Mouse (Mus musculus): Measurements from ENCODE around the gene Ppih. TPM values are rescaled to one million over a fixed set of nuclear protein-coding genes. Genes with fewer than 3 reads are reported as not detected.

The Ppih gene
- polyA plus RNA-seq (2015; fragmentation: Nextera tagmentation; extraction: Ambion mirVana): 60.5 and 63.3 TPM in 2 replicates

- peaks cover 8% of the 10 kb centered on the region; the same call in 1 of the 2 replicates for H3K27me3 ChIP-seq (replicated peaks; ENCODE audit: control insufficient read depth, insufficient read depth, low read length)
- peak within 1 kb of the TSS; percentile 78 for H3K4me3 ChIP-seq (replicated peaks; ENCODE audit: low read length)
- H3K9me3 ChIP-seq (ENCODE audit: control insufficient read depth, low read length): no peaks in the 10 kb centered on the region
- peak within 1 kb of the TSS; percentile 91 for H3K27ac ChIP-seq (ENCODE audit: low read length)
- WGBS: 1% methylated on average over 44 of the region's 44 CpGs
- peaks cover 5% of the 10 kb centered on the region; the same call in 1 of the 2 replicates for H3K36me3 ChIP-seq (ENCODE audit: control insufficient read depth, insufficient read depth)
- peaks cover 16% of the 10 kb centered on the region for H3K4me1 ChIP-seq (replicated peaks; ENCODE audit: control insufficient read depth, insufficient read depth, low read length)
- ATAC-seq: peak; percentile 99
- peak within 1 kb of the TSS; percentile 73 for H3K9ac ChIP-seq (replicated peaks; ENCODE audit: low read depth, low read length)
- peak within 1 kb of the TSS; percentile 96 for H3K4me2 ChIP-seq (ENCODE audit: low read length)
These were observed at the start of gene Ppih for GRCm38 (mm10) chr4:119320131-119320830. TSS of gene Ppih (minus strand) at chr4:119320546.

GRCm38 (mm10) chr4:119369460-119369859 lies 49.1 kb upstream of the Ppih start:
- ATAC-seq: no peak
- Histone ChIP-seq H3K4me3 (replicated peaks; ENCODE audit: low read length) (no peak overlapping the region), H3K4me2 (ENCODE audit: low read length) (no peak overlapping the region), H3K27me3 (replicated peaks; ENCODE audit: control insufficient read depth, insufficient read depth, low read length) (no peaks in the 10 kb centered on the region), H3K27ac (ENCODE audit: low read length) (no peak overlapping the region), H3K4me1 (replicated peaks; ENCODE audit: control insufficient read depth, insufficient read depth, low read length) (no peaks in the 10 kb centered on the region), H3K36me3 (ENCODE audit: control insufficient read depth, insufficient read depth) (no peaks in the 10 kb centered on the region), H3K9ac (replicated peaks; ENCODE audit: low read depth, low read length) (no peak overlapping the region), H3K9me3 (ENCODE audit: control insufficient read depth, low read length) (no peaks in the 10 kb centered on the region)
- WGBS: 88% methylated on average over 6 of the region's 6 CpGs

DNA sequence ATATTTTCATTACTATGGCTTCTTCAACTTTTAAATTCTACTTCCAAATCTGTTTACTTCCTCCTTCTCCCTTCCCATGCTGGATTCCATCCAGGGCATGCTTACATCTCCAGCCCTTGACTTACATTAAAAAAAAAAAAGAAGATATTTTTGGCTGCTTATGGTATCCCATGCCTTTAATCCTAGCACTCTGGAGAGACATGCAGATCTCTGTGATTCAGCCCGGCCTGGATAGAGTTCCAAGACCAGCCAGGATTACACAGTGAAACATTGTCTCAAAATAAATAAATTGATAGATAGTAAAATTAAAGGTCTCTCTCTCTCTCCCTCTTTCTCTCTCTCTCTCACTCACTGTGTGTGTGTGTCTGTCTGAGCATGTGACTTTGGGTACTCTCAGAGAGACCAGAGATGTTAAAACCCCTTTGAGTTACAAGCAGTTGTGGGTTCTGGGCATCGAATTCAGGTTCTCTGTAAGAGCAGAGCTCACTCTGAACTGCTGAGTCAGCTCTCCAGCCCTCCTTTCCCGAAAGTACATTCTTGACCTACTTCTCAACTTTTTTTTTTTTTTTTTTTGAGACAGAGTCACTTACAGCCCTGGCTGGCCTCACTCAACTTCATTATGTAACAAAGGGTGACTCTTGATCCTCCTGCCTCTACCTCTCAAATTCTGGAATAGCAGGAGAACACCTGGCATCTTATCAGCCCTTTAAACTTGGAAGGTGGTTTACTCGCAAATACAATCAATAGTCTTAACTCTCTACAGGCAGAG lies 46.6 kb upstream of the Ppih start:
- Histone ChIP-seq H3K27ac (ENCODE audit: low read length) (no peak overlapping the region), H3K36me3 (ENCODE audit: control insufficient read depth, insufficient read depth) (no peaks in the 10 kb centered on the region), H3K4me1 (replicated peaks; ENCODE audit: control insufficient read depth, insufficient read depth, low read length) (no peaks in the 10 kb centered on the region), H3K9me3 (ENCODE audit: control insufficient read depth, low read length) (no peaks in the 10 kb centered on the region), H3K4me2 (ENCODE audit: low read length) (no peak overlapping the region), H3K27me3 (replicated peaks; ENCODE audit: control insufficient read depth, insufficient read depth, low read length) (no peaks in the 10 kb centered on the region), H3K9ac (replicated peaks; ENCODE audit: low read depth, low read length) (no peak overlapping the region), H3K4me3 (replicated peaks; ENCODE audit: low read length) (no peak overlapping the region)
- ATAC-seq: no peak
- WGBS: 76% methylated on average over 4 of the region's 4 CpGs

DNA sequence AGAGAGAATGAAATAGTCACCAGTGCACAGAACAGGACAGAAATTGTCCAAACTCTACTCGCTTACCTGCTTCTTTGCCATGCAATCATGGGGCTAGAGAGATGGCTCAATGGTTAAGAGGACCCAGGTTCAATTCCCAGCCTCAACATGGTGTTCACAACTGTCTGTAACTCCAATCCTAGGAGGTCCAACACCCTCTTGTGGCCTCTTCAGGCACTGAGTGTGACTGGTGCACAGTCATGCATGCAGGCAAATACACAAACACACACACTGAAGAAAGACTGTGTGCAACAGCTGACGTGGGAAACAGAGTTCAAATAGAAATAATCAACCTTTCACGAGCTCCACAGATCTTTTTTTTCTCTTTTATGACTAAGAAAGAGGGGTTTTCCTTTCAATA lies 41.9 kb upstream of the Ppih start:
- H3K27ac ChIP-seq (ENCODE audit: low read length): no peak overlapping the region
- WGBS: 85% methylated on average over 3 of the region's 3 CpGs

DNA sequence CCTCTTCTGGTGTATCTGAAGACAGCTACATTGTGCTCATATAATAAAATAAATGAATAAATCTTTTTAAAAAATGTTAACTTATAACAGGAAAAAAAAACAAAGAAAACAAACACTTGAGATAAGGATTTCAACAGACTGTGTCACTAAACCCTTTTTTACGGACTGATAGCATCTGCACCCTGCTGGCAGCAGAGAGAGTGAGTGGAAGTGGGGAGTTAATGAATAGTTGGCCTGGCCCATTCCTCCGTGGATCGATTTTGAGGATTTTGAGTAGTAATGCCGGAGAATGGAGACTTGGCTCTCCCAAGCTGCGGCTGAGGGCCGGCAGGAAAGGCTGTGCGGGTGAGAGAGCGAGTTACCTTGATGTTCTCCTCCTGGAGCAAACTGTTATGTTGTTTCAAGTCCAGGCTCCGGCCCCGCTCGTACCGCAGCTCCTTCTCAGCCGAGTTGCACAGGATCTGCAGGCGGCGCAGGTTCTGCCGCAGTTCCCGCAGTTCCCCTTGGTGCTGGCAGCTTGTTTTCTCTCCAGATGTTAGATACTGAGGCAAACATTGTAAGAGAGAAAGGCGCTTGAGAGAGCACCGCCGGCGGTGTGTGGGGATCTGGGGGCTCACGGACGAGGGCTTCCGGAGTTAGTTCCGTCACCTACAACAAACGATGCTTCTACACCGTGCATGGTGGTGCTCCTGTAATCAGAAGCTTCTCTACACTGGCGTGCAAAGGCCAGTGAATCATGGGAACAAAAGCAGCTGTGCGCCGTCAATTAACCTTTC lies 39.0 kb upstream of the Ppih start:
- H3K4me2 ChIP-seq (ENCODE audit: low read length): peak overlapping the region; percentile 66
- peak overlapping the region; percentile 58 for H3K27ac ChIP-seq (ENCODE audit: low read length)
- H3K9ac ChIP-seq (replicated peaks; ENCODE audit: low read depth, low read length): peak overlapping the region; percentile 51
- H3K36me3 ChIP-seq (ENCODE audit: control insufficient read depth, insufficient read depth): no peaks in the 10 kb centered on the region
- peak overlapping the region; percentile 42 for H3K4me3 ChIP-seq (replicated peaks; ENCODE audit: low read length)
- peaks cover 9% of the 10 kb centered on the region for H3K4me1 ChIP-seq (replicated peaks; ENCODE audit: control insufficient read depth, insufficient read depth, low read length)
- peak; percentile 59 for ATAC-seq
- 3% methylated on average over 30 of the region's 30 CpGs for WGBS
- no peaks in the 10 kb centered on the region for H3K27me3 ChIP-seq (replicated peaks; ENCODE audit: control insufficient read depth, insufficient read depth, low read length)
- H3K9me3 ChIP-seq (ENCODE audit: control insufficient read depth, low read length): no peaks in the 10 kb centered on the region

More for the DNA sequence above, 41.9 kb upstream of the Ppih start:
- Histone ChIP-seq H3K27me3 (replicated peaks; ENCODE audit: control insufficient read depth, insufficient read depth, low read length) (no peaks in the 10 kb centered on the region), H3K4me1 (replicated peaks; ENCODE audit: control insufficient read depth, insufficient read depth, low read length) (peaks cover 9% of the 10 kb centered on the region), H3K9ac (replicated peaks; ENCODE audit: low read depth, low read length) (no peak overlapping the region), H3K4me3 (replicated peaks; ENCODE audit: low read length) (no peak overlapping the region), H3K9me3 (ENCODE audit: control insufficient read depth, low read length) (no peaks in the 10 kb centered on the region), H3K36me3 (ENCODE audit: control insufficient read depth, insufficient read depth) (no peaks in the 10 kb centered on the region), H3K4me2 (ENCODE audit: low read length) (no peak overlapping the region)
- ATAC-seq: no peak

DNA sequence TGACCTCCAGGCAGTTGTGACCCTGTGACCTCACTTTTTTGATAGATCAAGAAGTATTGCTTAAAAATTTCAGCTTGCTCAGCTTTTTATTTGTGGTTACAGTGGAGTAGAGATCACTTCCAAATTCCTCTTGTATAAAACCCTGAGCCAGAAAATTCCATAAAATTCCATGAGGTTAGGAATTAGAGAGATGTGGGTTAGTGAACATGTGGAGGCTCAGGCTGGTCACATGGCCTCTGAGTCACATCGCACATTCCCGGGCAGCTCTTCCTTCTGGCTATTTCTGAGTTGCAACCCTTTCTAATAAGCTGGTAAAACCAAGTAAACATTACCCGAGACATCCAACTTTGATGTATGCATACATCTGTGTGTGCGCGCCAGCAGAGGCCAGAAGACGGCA lies 25.2 kb upstream of the Ppih start:
- Histone ChIP-seq H3K4me2 (ENCODE audit: low read length) (no peak overlapping the region), H3K36me3 (ENCODE audit: control insufficient read depth, insufficient read depth) (no peaks in the 10 kb centered on the region), H3K9me3 (ENCODE audit: control insufficient read depth, low read length) (no peaks in the 10 kb centered on the region), H3K4me1 (replicated peaks; ENCODE audit: control insufficient read depth, insufficient read depth, low read length) (no peaks in the 10 kb centered on the region), H3K9ac (replicated peaks; ENCODE audit: low read depth, low read length) (no peak overlapping the region), H3K27me3 (replicated peaks; ENCODE audit: control insufficient read depth, insufficient read depth, low read length) (no peaks in the 10 kb centered on the region), H3K27ac (ENCODE audit: low read length) (no peak overlapping the region), H3K4me3 (replicated peaks; ENCODE audit: low read length) (no peak overlapping the region)
- 99% methylated on average over 6 of the region's 6 CpGs for WGBS
- no peak for ATAC-seq

GRCm38 (mm10) chr4:119338861-119339361 lies 18.6 kb upstream of the Ppih start:
- Histone ChIP-seq H3K27me3 (replicated peaks; ENCODE audit: control insufficient read depth, insufficient read depth, low read length) (no peaks in the 10 kb centered on the region), H3K4me2 (ENCODE audit: low read length) (peak overlapping the region; percentile 48), H3K9ac (replicated peaks; ENCODE audit: low read depth, low read length) (peak overlapping the region; percentile 36; the same call in 1 of the 2 replicates), H3K36me3 (ENCODE audit: control insufficient read depth, insufficient read depth) (no peaks in the 10 kb centered on the region), H3K4me3 (replicated peaks; ENCODE audit: low read length) (peak overlapping the region; percentile 22), H3K27ac (ENCODE audit: low read length) (peak overlapping the region; percentile 81), H3K9me3 (ENCODE audit: control insufficient read depth, low read length) (no peaks in the 10 kb centered on the region), H3K4me1 (replicated peaks; ENCODE audit: control insufficient read depth, insufficient read depth, low read length) (peaks cover 9% of the 10 kb centered on the region)
- WGBS: 1% methylated on average over 10 of the region's 10 CpGs
- ATAC-seq: peak; percentile 92

DNA sequence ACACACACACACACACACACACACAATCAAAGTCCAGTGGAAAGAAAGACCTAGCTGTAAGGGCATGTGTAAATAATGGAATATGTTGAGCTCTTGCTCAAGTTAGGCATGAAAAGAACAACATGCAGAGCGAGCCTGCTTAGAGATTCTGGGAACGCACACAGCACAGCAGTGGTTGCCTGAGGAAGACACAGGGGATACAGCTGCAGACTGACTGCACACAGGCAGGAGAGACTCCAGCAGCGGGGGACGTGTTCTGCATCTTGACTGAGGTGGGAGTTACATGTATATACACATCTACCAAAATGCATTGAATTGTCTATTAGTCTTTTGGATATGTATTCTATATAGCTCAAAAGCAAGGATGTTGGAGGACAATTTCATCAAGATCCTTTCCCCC lies 18.1 kb upstream of the Ppih start:
- no peaks in the 10 kb centered on the region for H3K27me3 ChIP-seq (replicated peaks; ENCODE audit: control insufficient read depth, insufficient read depth, low read length)
- peaks cover 9% of the 10 kb centered on the region for H3K4me1 ChIP-seq (replicated peaks; ENCODE audit: control insufficient read depth, insufficient read depth, low read length)
- peak overlapping the region; percentile 22 for H3K4me3 ChIP-seq (replicated peaks; ENCODE audit: low read length)
- H3K27ac ChIP-seq (ENCODE audit: low read length): peak overlapping the region; percentile 81
- no peaks in the 10 kb centered on the region for H3K9me3 ChIP-seq (ENCODE audit: control insufficient read depth, low read length)
- no peaks in the 10 kb centered on the region for H3K36me3 ChIP-seq (ENCODE audit: control insufficient read depth, insufficient read depth)
- peak; percentile 94 for ATAC-seq
- WGBS: 24% methylated on average over 4 of the region's 4 CpGs
- H3K9ac ChIP-seq (replicated peaks; ENCODE audit: low read depth, low read length): peak overlapping the region; percentile 36; the same call in 1 of the 2 replicates
- H3K4me2 ChIP-seq (ENCODE audit: low read length): peak overlapping the region; percentile 48

- H3K4me1 ChIP-seq (replicated peaks; ENCODE audit: control insufficient read depth, insufficient read depth, low read length): peaks cover 4% of the 10 kb centered on the region
- no peak overlapping the region for H3K4me2 ChIP-seq (ENCODE audit: low read length)
- H3K4me3 ChIP-seq (replicated peaks; ENCODE audit: low read length): no peak overlapping the region
- H3K36me3 ChIP-seq (ENCODE audit: control insufficient read depth, insufficient read depth): no peaks in the 10 kb centered on the region
- 90% methylated on average over 6 of the region's 6 CpGs for WGBS
- H3K27me3 ChIP-seq (replicated peaks; ENCODE audit: control insufficient read depth, insufficient read depth, low read length): no peaks in the 10 kb centered on the region
- H3K9ac ChIP-seq (replicated peaks; ENCODE audit: low read depth, low read length): no peak overlapping the region
- no peak overlapping the region for H3K27ac ChIP-seq (ENCODE audit: low read length)
- H3K9me3 ChIP-seq (ENCODE audit: control insufficient read depth, low read length): no peaks in the 10 kb centered on the region
- ATAC-seq: no peak
These were observed 13.1 kb upstream of the Ppih start for GRCm38 (mm10) chr4:119333487-119333886.
